Mouse (Mus musculus) B cell, adult (primary cell): ENCODE results near the gene Zfp454. TPM values are rescaled to one million over a fixed set of nuclear protein-coding genes. Genes with fewer than 3 reads are reported as not detected.

Experiments used
- total RNA-seq: library from RNA; stranded (reverse); gene quantifications from 4 replicates; pipeline ENCODE4 v1.2.4, GENCODE M21; 2023; ENCODE audit not compliant: inconsistent age

Gene Zfp454
- 0.45 to 0.69 TPM (median 0.48 TPM) in 3 of 4 replicates, not detected in the other for total RNA-seq

DNA sequence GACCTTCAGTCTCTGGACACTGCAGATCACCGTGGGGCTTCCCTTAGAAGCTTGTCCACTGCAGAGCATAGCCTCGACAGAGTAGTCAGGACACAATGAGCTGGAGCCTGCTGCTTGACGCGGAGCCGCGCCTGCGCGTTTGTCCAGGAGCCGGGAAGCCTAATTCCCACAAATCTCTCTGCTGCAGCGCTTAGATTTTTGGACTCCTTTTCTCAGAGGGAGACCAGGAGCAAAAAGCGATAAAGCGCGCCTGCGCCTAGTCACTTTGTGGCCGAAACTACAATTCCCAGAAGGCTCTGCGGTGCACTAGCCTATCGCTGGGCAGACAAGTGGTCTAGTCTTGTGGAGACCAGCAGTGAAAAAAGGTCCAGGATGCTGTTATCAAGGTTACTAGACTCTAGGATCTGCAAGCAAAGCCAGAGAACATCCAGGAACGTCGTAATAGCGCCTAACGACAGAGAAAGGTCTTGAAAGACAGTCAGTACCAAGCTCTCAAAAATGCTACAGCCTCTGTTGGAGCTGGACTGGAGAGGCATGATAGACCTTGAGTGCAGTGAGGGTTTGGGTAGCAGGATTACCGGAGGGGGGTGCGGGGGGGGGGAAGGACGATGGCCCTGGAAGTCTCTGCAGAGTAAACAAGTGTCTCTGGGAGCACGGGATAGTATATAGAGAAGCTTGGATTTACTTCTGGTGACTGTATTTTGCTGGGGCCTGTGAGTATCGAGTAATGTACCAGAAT lies at the start of gene Zfp454:
Gene Zfp454, minus strand, starts transcription at position 262 of the 739 bp plus-strand sequence.

GRCm38 (mm10) chr11:50931451-50931866 lies 44.0 kb upstream of the Zfp454 start, which contains the start of gene Zfp354b:
Gene Zfp354b (minus strand): TSS chr11:50931633.

DNA sequence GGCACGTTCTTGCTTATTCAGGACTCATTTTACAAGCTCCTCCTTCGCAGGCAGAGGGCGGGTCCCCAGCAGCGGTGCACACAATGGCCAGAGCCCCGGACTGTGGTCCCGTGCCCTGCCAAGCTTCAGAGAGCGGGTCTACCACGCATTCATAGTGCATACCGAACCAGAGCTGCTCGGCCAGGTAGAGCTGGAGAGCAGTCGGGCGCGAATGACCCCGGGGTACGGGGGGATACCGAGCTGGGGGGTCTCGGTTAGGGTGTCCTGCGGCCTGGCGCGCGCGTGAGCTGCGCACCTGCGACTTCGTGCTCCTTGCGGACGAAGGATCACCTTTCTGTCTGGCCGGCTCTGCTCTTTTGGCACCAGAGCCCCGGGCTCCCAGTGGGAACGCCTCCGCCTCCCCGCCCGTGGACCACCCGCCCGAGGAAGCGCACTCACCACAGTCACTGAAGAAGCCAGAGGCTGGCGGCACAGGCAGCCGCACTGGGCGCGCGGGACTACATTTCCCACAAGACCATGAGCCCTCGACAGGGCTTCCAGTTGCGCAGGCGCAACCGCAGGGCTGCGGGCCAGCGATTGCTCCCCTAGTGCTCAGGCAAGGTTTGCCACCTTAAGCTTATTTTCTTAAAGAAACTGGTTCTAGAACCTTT lies 28.3 kb upstream of the Zfp454 start, which contains the start of gene Zfp2:
Gene Zfp2, minus strand, starts transcription at position 495 of the 650 bp plus-strand sequence.

GRCm38 (mm10) chr11:50850177-50850735 lies 37.2 kb downstream of the Zfp454 start, which contains the start of gene Grm6:
Gene Grm6 (plus strand): TSS chr11:50850685.

DNA sequence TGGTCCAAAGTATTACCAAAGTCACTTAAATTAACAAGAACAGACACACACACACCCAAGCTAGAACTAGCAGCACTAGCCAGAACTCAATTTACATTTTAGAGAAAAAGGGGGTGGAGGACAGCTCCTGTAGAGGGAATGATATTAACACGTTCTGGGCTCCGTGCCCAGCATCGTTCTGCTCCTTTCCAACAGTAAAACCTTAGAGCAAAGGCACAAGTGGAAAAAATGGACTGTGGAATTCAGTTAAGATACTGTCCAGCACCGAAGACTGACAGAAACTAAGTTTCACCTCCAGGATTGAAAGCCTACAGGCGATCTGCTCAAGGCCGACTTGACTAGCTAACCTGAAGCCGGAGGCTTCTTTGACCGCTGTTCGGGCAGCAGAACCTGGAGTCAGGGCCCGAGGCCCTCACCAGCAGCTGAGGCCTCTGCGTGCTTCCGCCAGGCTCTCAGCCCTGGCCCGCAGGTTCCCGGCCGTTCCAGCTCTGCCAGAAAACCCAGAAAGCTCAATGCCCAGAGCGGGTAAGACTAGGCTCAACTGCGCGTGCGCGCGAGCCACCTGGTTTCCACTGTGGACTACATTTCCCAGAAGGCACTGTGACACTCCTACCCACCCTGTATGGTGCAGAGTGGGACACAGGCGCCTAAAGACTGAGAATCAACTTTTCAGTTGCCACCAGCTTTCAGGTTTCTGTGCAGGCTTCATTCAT lies 46.3 kb downstream of the Zfp454 start, which contains the start of gene Zfp879:
Gene Zfp879, minus strand, starts transcription at position 530 of the 713 bp plus-strand sequence.

GRCm38 (mm10) chr11:50827010-50827953 lies 60.2 kb downstream of the Zfp454 start, which contains the start of gene Zfp354c:
Gene Zfp354c (minus strand): TSS chr11:50827724.

Other genes starting within 250 kb of the Zfp454 start
- 5.3 to 7.1 TPM (median 6.5 TPM) in 4 replicates for gene Zfp354c, start 59.9 kb downstream of the Zfp454 start, total RNA-seq
- 0.39 to 0.51 TPM in 2 of 4 replicates, not detected in the others for gene Zfp879, start 46.1 kb downstream of the Zfp454 start, total RNA-seq
- gene Grm6, start 37.0 kb downstream of the Zfp454 start, total RNA-seq: 37.0 to 44.4 TPM (median 40.0 TPM) in 4 replicates
- 2.4 to 3.2 TPM (median 2.7 TPM) in 4 replicates for gene Zfp2, start 28.5 kb upstream of the Zfp454 start, total RNA-seq
- 0.39 to 0.84 TPM (median 0.64 TPM) in 3 of 4 replicates, not detected in the other for gene Zfp354b, start 44.0 kb upstream of the Zfp454 start, total RNA-seq
- gene 4933414I15Rik, start 56.1 kb upstream of the Zfp454 start, total RNA-seq: not detected in 4 replicates
- gene Prop1, start 66.1 kb upstream of the Zfp454 start, total RNA-seq: not detected in 4 replicates
- gene Olfr1378, start 78.9 kb upstream of the Zfp454 start, total RNA-seq: not detected in 4 replicates
- gene Olfr1377, start 94.3 kb upstream of the Zfp454 start, total RNA-seq: not detected in 4 replicates
- not detected in 4 replicates for gene Olfr51, start 115.9 kb upstream of the Zfp454 start, total RNA-seq
- gene Olfr54, start 126.6 kb upstream of the Zfp454 start, total RNA-seq: not detected in 4 replicates
- not detected in 4 replicates for gene Olfr1375, start 160.5 kb upstream of the Zfp454 start, total RNA-seq
- gene Zfp354a, start 171.6 kb upstream of the Zfp454 start, total RNA-seq: not detected in 4 replicates